Mouse (Mus musculus): ENCODE results near the gene Hmgb1. TPM values are rescaled to one million over a fixed set of nuclear protein-coding genes. Genes with fewer than 3 reads are reported as not detected.

The Hmgb1 gene
- 10 to 100 TPM; 84.3 to 87.9 TPM for total RNA-seq (2021)
- long read RNA-seq, experiment 1, transcript Hmgb1-201 (5 exons, 2,838 nt), result major isoform, 174 of 215 reads
- long read RNA-seq, experiment 1, partial matches to known transcripts, result 23 of 215 reads
- long read RNA-seq, experiment 1, other reads (novel, unspliced or antisense), result 13 of 215 reads
- long read RNA-seq, experiment 2, transcript Hmgb1-201 (5 exons, 2,838 nt), result major isoform, 194 of 254 reads
- long read RNA-seq, experiment 2, transcript Hmgb1-202 (5 exons, 1,092 nt), result minor isoform, 20 of 254 reads
- long read RNA-seq, experiment 2, partial matches to known transcripts, result 5 of 254 reads
- long read RNA-seq, experiment 2, other reads (novel, unspliced or antisense), result 32 of 254 reads

- peak; percentile 99 for DNase-seq
These were observed at the start of gene Hmgb1, which contains the start of gene Uspl1 for GRCm38 (mm10) chr5:149184104-149184843. Hmgb1 (minus strand) TSS chr5:149184489. Uspl1 (plus strand) TSS chr5:149184350.

GRCm38 (mm10) chr5:149229619-149230339, 45.5 kb upstream of the Hmgb1 start:
- DNase-seq, result no peak

GRCm38 (mm10) chr5:149228700-149229618, 44.7 kb upstream of the Hmgb1 start:
- DNase-seq, result peak; percentile 99

- DNase-seq, result no peak
These were observed 40.4 kb upstream of the Hmgb1 start for GRCm38 (mm10) chr5:149224666-149225065.

GRCm38 (mm10) chr5:149221355-149221754, 37.1 kb upstream of the Hmgb1 start:
- DNase-seq, result no peak

- DNase-seq, result no peak
These were observed 35.2 kb upstream of the Hmgb1 start for GRCm38 (mm10) chr5:149219493-149219892.

GRCm38 (mm10) chr5:149217524-149218357, 33.5 kb upstream of the Hmgb1 start:
- no peak for DNase-seq

GRCm38 (mm10) chr5:149215540-149215939, 31.3 kb upstream of the Hmgb1 start:
- DNase-seq, result no peak

- no peak for DNase-seq
These were observed 28.5 kb upstream of the Hmgb1 start for GRCm38 (mm10) chr5:149212806-149213205.

GRCm38 (mm10) chr5:149211041-149211440, 26.8 kb upstream of the Hmgb1 start:
- no peak for DNase-seq

- no peak for DNase-seq
These were observed 25.0 kb upstream of the Hmgb1 start for GRCm38 (mm10) chr5:149209328-149209727.

- no peak for DNase-seq
These were observed 24.5 kb upstream of the Hmgb1 start for GRCm38 (mm10) chr5:149208776-149209175.

- no peak for DNase-seq
These were observed 23.4 kb upstream of the Hmgb1 start for GRCm38 (mm10) chr5:149207661-149208060.

GRCm38 (mm10) chr5:149206286-149206685, 22.0 kb upstream of the Hmgb1 start:
- no peak for DNase-seq

GRCm38 (mm10) chr5:149205265-149205664, 21.0 kb upstream of the Hmgb1 start:
- DNase-seq, result no peak

- DNase-seq, result no peak
These were observed 20.5 kb upstream of the Hmgb1 start for GRCm38 (mm10) chr5:149204822-149205221.

GRCm38 (mm10) chr5:149203796-149204375, 19.6 kb upstream of the Hmgb1 start:
- DNase-seq, result no peak

GRCm38 (mm10) chr5:149202941-149203340, 18.7 kb upstream of the Hmgb1 start:
- no peak for DNase-seq

GRCm38 (mm10) chr5:149198782-149199181, 14.5 kb upstream of the Hmgb1 start:
- no peak for DNase-seq

- no peak for DNase-seq
These were observed 12.3 kb upstream of the Hmgb1 start for GRCm38 (mm10) chr5:149196611-149197010.

Measured in gastrocnemius, postnatal 25 days (tissue).